Mouse (Mus musculus): ENCODE data around the gene Defa20.
"Not testable (repeated sequence)": the region's sequence is repeated elsewhere in the genome, so short reads cannot be mapped to it uniquely, and the experiment has no call there.

Gene Defa20

DNA sequence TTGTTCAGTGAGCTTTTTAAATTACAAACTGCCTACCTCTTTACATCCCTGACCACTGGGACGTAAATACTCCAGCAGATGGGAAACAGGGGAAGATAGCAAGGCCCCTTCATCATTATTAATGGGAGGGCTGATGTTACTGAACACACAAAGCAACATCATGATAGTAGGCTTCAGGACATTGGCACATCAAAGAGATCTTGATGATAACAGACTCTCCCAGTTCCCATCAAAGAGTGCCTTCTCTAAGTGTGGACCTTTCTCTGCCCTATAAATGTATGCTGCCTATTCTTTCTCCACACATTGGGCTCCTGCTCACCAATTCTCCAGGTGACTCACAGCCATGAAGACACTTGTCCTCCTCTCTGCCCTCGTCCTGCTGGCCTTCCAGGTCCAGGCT is at the start of gene Defa20:
TSS of gene Defa20 (plus strand) at position 301 of the 400 bp plus-strand sequence.
- DNase-seq (ENCODE audit: low spot score in 2 of 2), result not testable (repeated sequence)

DNA sequence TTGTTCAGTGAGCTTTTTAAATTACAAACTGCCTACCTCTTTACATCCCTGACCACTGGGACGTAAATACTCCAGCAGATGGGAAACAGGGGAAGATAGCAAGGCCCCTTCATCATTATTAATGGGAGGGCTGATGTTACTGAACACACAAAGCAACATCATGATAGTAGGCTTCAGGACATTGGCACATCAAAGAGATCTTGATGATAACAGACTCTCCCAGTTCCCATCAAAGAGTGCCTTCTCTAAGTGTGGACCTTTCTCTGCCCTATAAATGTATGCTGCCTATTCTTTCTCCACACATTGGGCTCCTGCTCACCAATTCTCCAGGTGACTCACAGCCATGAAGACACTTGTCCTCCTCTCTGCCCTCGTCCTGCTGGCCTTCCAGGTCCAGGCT is 19.7 kb downstream of the Defa20 start, which contains the start of gene Defa32:
TSS of gene Defa32 (plus strand) at position 301 of the 400 bp plus-strand sequence.
- DNase-seq (ENCODE audit: low spot score in 2 of 2), result not testable (repeated sequence)

Data from frontal cortex, postnatal 36 days (tissue).